Mouse (Mus musculus): ENCODE data around the gene Rgl3.

DNA sequence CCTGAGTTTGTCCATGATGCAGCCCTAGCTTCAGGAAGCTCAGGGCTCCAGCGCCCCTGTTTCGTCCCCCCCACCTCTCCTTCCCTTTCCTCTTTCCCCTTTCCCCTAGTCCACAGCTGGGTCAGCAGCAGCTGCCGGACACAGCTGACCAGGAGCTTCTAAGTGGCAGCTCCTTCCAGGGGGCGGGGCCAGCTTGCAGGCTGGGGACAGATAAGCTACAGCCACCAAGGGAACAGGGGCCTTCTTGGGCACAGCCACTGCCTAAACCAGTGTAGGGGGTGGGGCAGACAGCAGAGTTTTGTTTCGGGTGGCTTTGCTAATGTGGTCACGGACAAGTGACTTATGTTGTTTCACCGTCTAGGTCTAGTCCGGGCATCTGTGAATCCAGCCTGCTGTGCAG lies 25.8 kb downstream of the Rgl3 start, which contains the start of gene Epor:
- TF ChIP-seq POLR2A (IDR thresholded peaks at IDR 0.05; ENCODE audit: low read depth, low read length) (no peak), CTCF (IDR thresholded peaks at IDR 0.05; ENCODE audit: borderline replicate concordance, insufficient read depth, low read length) (no peak)
